Mouse (Mus musculus) heart, embryonic 14.5 days (tissue): ENCODE data around the gene Ric1. TPM values are rescaled to one million over a fixed set of nuclear protein-coding genes. Genes with fewer than 3 reads are reported as not detected.
"Not testable (repeated sequence)": the region's sequence is repeated elsewhere in the genome, so short reads cannot be mapped to it uniquely, and the experiment has no call there.

Source experiments
- ATAC-seq: fragments of 200-750 bp; cut with Nextera tagmentation; 2 replicates; pipeline ENCODE4 v1.8.0; 2017; ENCODE audit warnings: low read depth, moderate TSS enrichment; ENCODE audit not compliant: insufficient number of reproducible peaks, insufficient read depth, low FRiP score
- H3K27ac ChIP-seq, 2 experiments: fragments of 200-500 bp in 1 of 2; fragments of 300-500 bp in 1 of 2; sonication (generic) in 1 of 2; replicated peaks in 1 of 2; 2 replicates each; pipeline ENCODE4 v1.5.1; 2012 to 2014; ENCODE audit warnings: low read depth in 2 of 2, low read length in 2 of 2, control low read depth in 1 of 2, mild to moderate bottlenecking in 1 of 2, mixed read lengths in 1 of 2; ENCODE audit not compliant: control insufficient read depth in 1 of 2, insufficient read depth in 1 of 2
- H3K27me3 ChIP-seq: fragments of 300-500 bp; sonication (generic); 2 replicates; pipeline ENCODE4 v1.6.1; 2014; ENCODE audit warnings: mild to moderate bottlenecking, low read length, control low read depth; ENCODE audit not compliant: control insufficient read depth, insufficient read depth
- H3K36me3 ChIP-seq: fragments of 300-500 bp; sonication (generic); 2 replicates; pipeline ENCODE4 v1.6.1; 2014; ENCODE audit warnings: mild to moderate bottlenecking, control low read depth, low read length, mixed read lengths; ENCODE audit not compliant: control insufficient read depth, insufficient read depth
- H3K4me1 ChIP-seq, 2 experiments: fragments of 200-500 bp in 1 of 2; fragments of 300-500 bp in 1 of 2; sonication (generic) in 1 of 2; 2 replicates each; pipeline ENCODE4 v1.6.1; 2012 to 2014; ENCODE audit warnings: low read length in 2 of 2, control low read depth in 1 of 2, mixed read lengths in 1 of 2; ENCODE audit not compliant: control insufficient read depth in 2 of 2, insufficient read depth in 2 of 2
- H3K4me2 ChIP-seq: fragments of 300-500 bp; sonication (generic); 2 replicates; pipeline ENCODE4 v1.6.1; 2014; ENCODE audit warnings: mild to moderate bottlenecking, low read length
- H3K4me3 ChIP-seq, 2 experiments: fragments of 200-500 bp in 1 of 2; fragments of 300-500 bp in 1 of 2; sonication (generic) in 1 of 2; 2 replicates each; pipeline ENCODE4 v1.5.1; 2012 to 2014; ENCODE audit warnings: low read length in 2 of 2, mild to moderate bottlenecking in 2 of 2, control low read depth in 1 of 2, low read depth in 1 of 2, moderate library complexity in 1 of 2; ENCODE audit not compliant: control insufficient read depth in 1 of 2, insufficient read depth in 1 of 2
- H3K9ac ChIP-seq: fragments of 300-500 bp; sonication (generic); 2 replicates; pipeline ENCODE4 v1.6.1; 2014; ENCODE audit warnings: mild to moderate bottlenecking, low read length
- H3K9me3 ChIP-seq: fragments of 300-500 bp; sonication (generic); 2 replicates; pipeline ENCODE4 v1.6.1; 2016; ENCODE audit warnings: low read length, control low read depth; ENCODE audit not compliant: control insufficient read depth
- WGBS: fragments of 180-500 bp; shearing (Covaris S2); extraction: QIAGEN DNeasy Blood & Tissue Kit; methylation state at CpG from one replicate; pipeline ENCODE4 v1.1.7; 2014; 5-methylcytosine and 5-hydroxymethylcytosine counted together
- polyA plus RNA-seq: library from polyadenylated mRNA; unstranded; fragments of >200 nt; fragmentation: Nextera tagmentation; extraction: Ambion mirVana; gene quantifications from 2 replicates; pipeline ENCODE4 v1.2.1, GENCODE M21; 2014

Gene Ric1
- polyA plus RNA-seq, 1 experiment from 2014 or later = 9.7 TPM

- WGBS = 81% methylated on average over 4 of the region's 4 CpGs
- H3K4me3 ChIP-seq, ATAC-seq, H3K27me3 ChIP-seq, H3K27ac ChIP-seq, H3K9me3 ChIP-seq, H3K9ac ChIP-seq, H3K4me2 ChIP-seq, H3K36me3 ChIP-seq: not testable (repeated sequence)
- peaks cover 0 to 15% of the 10 kb centered on the region in 2 experiments; a peak in 3 of 4 replicates for H3K4me1 ChIP-seq
Observed at GRCm38 (mm10) chr19:29525588-29525987, 3.5 kb downstream of the Ric1 start.

DNA sequence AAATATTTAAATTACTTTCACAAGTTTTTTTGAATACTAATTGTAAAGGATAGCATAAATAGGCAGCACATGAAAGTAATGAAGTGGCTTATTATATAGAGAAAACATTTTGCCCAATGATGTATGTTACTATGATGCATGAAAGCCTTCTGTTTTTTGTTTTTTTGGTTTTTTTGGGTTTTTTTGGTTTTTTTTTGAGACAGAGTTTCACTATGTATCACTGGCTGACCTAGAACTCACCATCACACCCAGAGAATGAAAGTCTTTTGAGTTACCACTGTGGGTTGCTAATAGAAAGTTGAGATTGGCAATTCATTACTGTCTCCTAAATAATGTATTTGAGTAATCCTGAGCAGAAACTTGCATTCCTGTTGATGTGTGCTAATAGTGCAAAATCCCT is 4.8 kb downstream of the Ric1 start:
- Histone ChIP-seq H3K27ac (no peak overlapping the region), H3K4me1 (peaks cover 0 to 9% of the 10 kb centered on the region in 2 experiments; a peak in 2 of 4 replicates), H3K9ac (no peak overlapping the region), H3K4me3 (no peak overlapping the region), H3K4me2 (no peak overlapping the region), H3K36me3 (no peaks in the 10 kb centered on the region), H3K9me3 (no peaks in the 10 kb centered on the region), H3K27me3 (no peaks in the 10 kb centered on the region)
- no peak for ATAC-seq

- H3K9ac ChIP-seq = no peak overlapping the region
- 95% methylated on average over 4 of the region's 4 CpGs for WGBS
- no peak for ATAC-seq
- peaks cover 0 to 9% of the 10 kb centered on the region in 2 experiments; a peak in 2 of 4 replicates for H3K4me1 ChIP-seq
- H3K4me3 ChIP-seq = no peak overlapping the region
- H3K27me3 ChIP-seq = no peaks in the 10 kb centered on the region
- H3K4me2 ChIP-seq = no peak overlapping the region
- no peaks in the 10 kb centered on the region for H3K36me3 ChIP-seq
- no peak overlapping the region for H3K27ac ChIP-seq
- no peaks in the 10 kb centered on the region for H3K9me3 ChIP-seq
Observed at GRCm38 (mm10) chr19:29527299-29527698, 5.2 kb downstream of the Ric1 start.

GRCm38 (mm10) chr19:29528568-29528967 is 6.5 kb downstream of the Ric1 start:
- Histone ChIP-seq H3K27ac (no peak overlapping the region), H3K9me3 (no peaks in the 10 kb centered on the region), H3K4me3 (no peak overlapping the region), H3K36me3 (peaks cover 4% of the 10 kb centered on the region; the same call in 1 of the 2 replicates), H3K9ac (no peak overlapping the region), H3K27me3 (no peaks in the 10 kb centered on the region), H3K4me1 (peaks cover 0 to 7% of the 10 kb centered on the region in 2 experiments; a peak in 2 of 4 replicates), H3K4me2 (no peak overlapping the region)
- ATAC-seq = no peak
- WGBS = 83% methylated on average over 2 of the region's 2 CpGs

DNA sequence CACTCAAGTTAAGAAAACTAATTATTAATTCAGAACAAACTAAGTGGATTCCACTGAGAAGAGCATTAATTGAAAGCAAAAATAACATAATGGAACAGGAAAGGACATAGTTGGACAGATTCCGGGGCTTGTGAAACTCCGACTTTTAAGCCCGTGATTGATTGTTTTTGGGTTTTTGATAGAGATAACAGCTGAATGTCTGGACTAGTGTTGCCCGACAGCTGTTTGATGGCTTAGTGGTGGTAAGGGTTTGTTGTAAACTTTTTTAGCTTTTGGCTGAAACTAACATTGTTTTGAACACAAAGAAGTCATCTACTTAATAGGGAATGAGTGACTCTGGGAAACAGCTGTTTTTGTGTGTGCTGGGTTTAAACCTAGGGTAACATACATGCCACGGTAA is 11.9 kb downstream of the Ric1 start:
- no peak overlapping the region for H3K9ac ChIP-seq
- no peaks in the 10 kb centered on the region for H3K4me1 ChIP-seq
- no peak overlapping the region for H3K4me3 ChIP-seq
- no peak for ATAC-seq
- H3K9me3 ChIP-seq = no peaks in the 10 kb centered on the region
- WGBS = 78% methylated on average over 5 of the region's 5 CpGs
- H3K27ac ChIP-seq = no peak overlapping the region
- H3K36me3 ChIP-seq = peaks cover 23% of the 10 kb centered on the region
- H3K4me2 ChIP-seq = no peak overlapping the region
- H3K27me3 ChIP-seq = no peaks in the 10 kb centered on the region

GRCm38 (mm10) chr19:29542256-29542970 is 20.3 kb downstream of the Ric1 start:
- no peak overlapping the region for H3K4me3 ChIP-seq
- no peaks in the 10 kb centered on the region for H3K4me1 ChIP-seq
- H3K4me2 ChIP-seq = no peak overlapping the region
- no peak overlapping the region for H3K27ac ChIP-seq
- H3K27me3 ChIP-seq = no peaks in the 10 kb centered on the region
- H3K9ac ChIP-seq = no peak overlapping the region
- WGBS = 79% methylated on average over 8 of the region's 8 CpGs
- no peaks in the 10 kb centered on the region; the same call in 1 of the 2 replicates for H3K36me3 ChIP-seq
- ATAC-seq = no peak
- H3K9me3 ChIP-seq = no peaks in the 10 kb centered on the region

GRCm38 (mm10) chr19:29544026-29544425 is 21.9 kb downstream of the Ric1 start:
- no peak overlapping the region for H3K4me2 ChIP-seq
- no peaks in the 10 kb centered on the region for H3K4me1 ChIP-seq
- no peak for ATAC-seq
- no peak overlapping the region for H3K4me3 ChIP-seq
- no peaks in the 10 kb centered on the region for H3K9me3 ChIP-seq
- no peak overlapping the region for H3K27ac ChIP-seq
- H3K36me3 ChIP-seq = no peaks in the 10 kb centered on the region
- no peak overlapping the region for H3K9ac ChIP-seq
- 91% methylated on average over 6 of the region's 6 CpGs for WGBS
- no peaks in the 10 kb centered on the region for H3K27me3 ChIP-seq

DNA sequence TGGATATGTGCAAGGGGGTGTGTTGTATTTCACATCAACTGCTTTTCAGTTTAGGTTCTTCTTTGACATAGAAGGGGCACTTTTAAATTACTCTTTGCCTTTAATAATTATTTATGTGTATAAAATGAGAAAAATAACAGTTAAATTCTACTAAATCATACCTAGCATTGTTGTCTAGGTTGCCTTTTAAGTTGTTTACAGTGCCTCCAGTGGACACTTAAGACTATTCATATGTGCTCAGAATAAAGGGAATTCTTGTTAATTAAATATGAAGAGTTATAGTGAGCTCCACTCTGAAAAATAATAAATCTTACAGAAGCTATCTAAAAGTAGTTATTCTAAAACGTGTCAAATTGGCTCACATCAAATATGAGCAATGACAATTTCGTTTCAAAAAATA is 28.5 kb downstream of the Ric1 start:
- H3K4me1 ChIP-seq = no peaks in the 10 kb centered on the region
- H3K27ac ChIP-seq = no peak overlapping the region
- H3K27me3 ChIP-seq = no peaks in the 10 kb centered on the region
- 85% methylated on average over 2 of the region's 2 CpGs for WGBS
- no peak for ATAC-seq
- no peaks in the 10 kb centered on the region for H3K9me3 ChIP-seq
- no peak overlapping the region for H3K9ac ChIP-seq
- H3K4me3 ChIP-seq = no peak overlapping the region
- no peaks in the 10 kb centered on the region for H3K36me3 ChIP-seq
- no peak overlapping the region for H3K4me2 ChIP-seq
